Mouse (Mus musculus): ENCODE measurements around the gene Gm10160.

- no peak for TF ChIP-seq CTCF (IDR thresholded peaks at IDR 0.05; ENCODE audit: extremely low read depth, insufficient read depth, low read length)
- TF ChIP-seq POLR2A (IDR thresholded peaks at IDR 0.05; ENCODE audit: extremely low read depth, insufficient read depth, low read length) = 0 out of 2 replicates have a peak, but pooled peaks have one; percentile 35
Observed at GRCm38 (mm10) chr7:81860071-81860470, 4.5 kb upstream of the Gm10160 start.
